Mouse (Mus musculus): ENCODE measurements around the gene Dph1.

- TF ChIP-seq CTCF (IDR thresholded peaks at IDR 0.05) (no peak), POLR2A (IDR thresholded peaks at IDR 0.05; ENCODE audit: insufficient read depth, low read depth, low read length) (no peak), EP300 (IDR thresholded peaks at IDR 0.05; ENCODE audit: insufficient read depth, low read depth, low read length) (no peak)
These were observed 29.6 kb upstream of the Dph1 start for GRCm38 (mm10) chr11:75220517-75221145.

Data from heart, adult 2 months (tissue).